Mouse (Mus musculus) kidney, postnatal 4 days (tissue): ENCODE measurements around the gene Csgalnact2.

Source experiments
- DNase-seq, 2 experiments: peaks; one replicate each; pipeline ENCODE4 v3.0.0; 2021; ENCODE audit warnings: mixed read lengths in 2 of 2

The Csgalnact2 gene

GRCm38 (mm10) chr6:118130022-118130421, 8.9 kb downstream of the Csgalnact2 start:
- no peak for DNase-seq

- no peak for DNase-seq
Observed at GRCm38 (mm10) chr6:118127827-118128487, 11.0 kb downstream of the Csgalnact2 start.

GRCm38 (mm10) chr6:118127198-118127597, 11.7 kb downstream of the Csgalnact2 start:
- no peak for DNase-seq

GRCm38 (mm10) chr6:118126577-118126976, 12.4 kb downstream of the Csgalnact2 start:
- no peak for DNase-seq

- no peak for DNase-seq
Observed at GRCm38 (mm10) chr6:118122767-118123166, 16.2 kb downstream of the Csgalnact2 start.

GRCm38 (mm10) chr6:118111810-118112209, 27.1 kb downstream of the Csgalnact2 start:
- DNase-seq = no peak

- DNase-seq = peak; percentile 50 to 59
Observed at GRCm38 (mm10) chr6:118099311-118099802, 39.6 kb downstream of the Csgalnact2 start.

- DNase-seq = peak in 1 of 2 experiments; percentile 33
Observed at GRCm38 (mm10) chr6:118097765-118098365, 41.1 kb downstream of the Csgalnact2 start.

- no peak for DNase-seq
Observed at GRCm38 (mm10) chr6:118090827-118091226, 48.1 kb downstream of the Csgalnact2 start.

GRCm38 (mm10) chr6:118088750-118089440, 50.0 kb downstream of the Csgalnact2 start:
- DNase-seq = no peak

- DNase-seq = no peak
Observed at GRCm38 (mm10) chr6:118087955-118088354, 51.0 kb downstream of the Csgalnact2 start.

- no peak for DNase-seq
Observed at GRCm38 (mm10) chr6:118084596-118084995, 54.3 kb downstream of the Csgalnact2 start.

GRCm38 (mm10) chr6:118083608-118084007, 55.3 kb downstream of the Csgalnact2 start:
- no peak for DNase-seq

- no peak for DNase-seq
Observed at GRCm38 (mm10) chr6:118082384-118082783, 56.6 kb downstream of the Csgalnact2 start.

- DNase-seq = no peak
Observed at GRCm38 (mm10) chr6:118080711-118081110, 58.2 kb downstream of the Csgalnact2 start.

- DNase-seq = no peak
Observed at GRCm38 (mm10) chr6:118079762-118080465, 59.0 kb downstream of the Csgalnact2 start.

- DNase-seq = no peak
Observed at GRCm38 (mm10) chr6:118079292-118079691, 59.6 kb downstream of the Csgalnact2 start.

GRCm38 (mm10) chr6:118078751-118079150, 60.2 kb downstream of the Csgalnact2 start:
- no peak for DNase-seq

- DNase-seq = no peak
Observed at GRCm38 (mm10) chr6:118077421-118077820, 61.5 kb downstream of the Csgalnact2 start.

GRCm38 (mm10) chr6:118076748-118077147, 62.2 kb downstream of the Csgalnact2 start:
- DNase-seq = no peak

- no peak for DNase-seq
Observed at GRCm38 (mm10) chr6:118076256-118076655, 62.7 kb downstream of the Csgalnact2 start.

GRCm38 (mm10) chr6:118074151-118074550, 64.8 kb downstream of the Csgalnact2 start:
- DNase-seq = peak; percentile 30 to 47

- no peak for DNase-seq
Observed at GRCm38 (mm10) chr6:118072176-118072575, 66.8 kb downstream of the Csgalnact2 start.
